Mouse (Mus musculus) v-Abl transformed pro-B cells (cell line): Measurements from ENCODE around the gene Cers3.

Source experiments
- in situ Hi-C, 2 experiments: fragments of 400-800 bp; cut with MboI; formaldehyde crosslinking; loops; one replicate each; pipeline ENCODE4 v1.15.1; 2025; ENCODE audit not compliant: unreplicated experiment in 2 of 2

Cers3 gene

GRCm38 (mm10) chr7:66839463-66840007 is 96.2 kb downstream of the Cers3 start, which contains the start of gene Adamts17:
TSS of gene Adamts17 (plus strand) at chr7:66839735.
- in situ Hi-C loops, result no loop called here

DNA sequence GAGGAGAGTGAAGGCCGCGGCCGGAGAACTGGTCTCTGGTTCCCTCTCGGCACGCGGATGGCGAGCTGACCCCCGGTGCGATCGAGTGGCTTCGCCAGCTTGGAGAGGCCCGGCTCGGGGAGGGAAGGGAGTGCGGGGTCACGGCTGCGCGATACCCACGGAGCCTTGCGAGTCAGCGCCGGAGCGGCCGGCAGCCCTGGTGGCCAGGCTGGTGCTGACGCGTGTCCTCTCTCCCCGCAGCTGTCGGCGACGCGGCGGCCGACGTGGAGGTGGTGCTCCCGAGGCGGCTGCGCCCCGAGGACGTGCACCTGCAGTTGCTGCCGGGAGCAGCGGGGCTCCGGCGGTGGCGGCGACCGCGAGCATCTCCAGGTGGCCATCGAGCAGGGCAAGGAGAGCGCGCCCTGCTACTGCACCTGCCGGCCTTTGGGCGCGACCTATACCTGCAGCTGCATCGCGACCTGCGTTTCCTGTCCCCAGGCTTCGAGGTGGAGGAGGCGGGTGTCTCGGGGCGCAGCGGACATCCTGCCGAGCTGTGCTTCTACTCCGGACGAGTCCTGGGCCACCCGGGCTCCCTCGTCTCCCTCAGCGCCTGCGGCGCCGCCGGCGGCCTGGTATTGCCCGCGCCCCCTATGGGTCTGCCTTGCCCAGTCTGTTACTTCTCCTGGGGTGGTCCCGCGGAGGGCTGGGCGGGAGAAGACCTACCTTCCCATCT is 96.9 kb downstream of the Cers3 start:
- in situ Hi-C loops, result no loop called here

- in situ Hi-C loops, result no loop called here
Observed at GRCm38 (mm10) chr7:66841165-66841564, 97.9 kb downstream of the Cers3 start.

DNA sequence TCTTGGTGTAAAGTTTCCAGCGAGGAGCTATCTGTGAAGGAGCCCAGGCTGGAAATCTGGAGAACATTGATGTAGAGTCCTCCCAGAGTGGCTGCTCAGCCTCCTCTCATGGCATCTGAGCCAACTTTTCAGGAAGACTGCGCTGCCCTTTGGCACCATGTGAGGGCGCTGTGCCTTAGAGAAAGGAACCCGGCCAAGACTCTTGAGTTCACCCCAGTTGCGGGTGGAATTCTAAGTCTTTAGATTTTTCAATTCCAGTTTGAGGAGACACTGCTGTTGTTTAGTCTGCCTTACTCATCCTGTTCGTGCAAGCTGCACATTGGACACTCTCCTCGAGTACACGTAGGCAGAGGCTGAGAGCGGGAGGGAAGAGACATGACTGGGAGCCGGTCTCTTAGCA is 98.7 kb downstream of the Cers3 start:
- in situ Hi-C loops, result no loop called here

GRCm38 (mm10) chr7:66843846-66844245 is 100.5 kb downstream of the Cers3 start:
- in situ Hi-C loops, result no loop called here

GRCm38 (mm10) chr7:66846582-66846981 is 103.3 kb downstream of the Cers3 start:
- in situ Hi-C loops, result no loop called here

- in situ Hi-C loops, result no loop called here
Observed at GRCm38 (mm10) chr7:66847299-66847698, 104.0 kb downstream of the Cers3 start.

- in situ Hi-C loops, result no loop called here
Observed at GRCm38 (mm10) chr7:66849316-66849715, 106.0 kb downstream of the Cers3 start.

DNA sequence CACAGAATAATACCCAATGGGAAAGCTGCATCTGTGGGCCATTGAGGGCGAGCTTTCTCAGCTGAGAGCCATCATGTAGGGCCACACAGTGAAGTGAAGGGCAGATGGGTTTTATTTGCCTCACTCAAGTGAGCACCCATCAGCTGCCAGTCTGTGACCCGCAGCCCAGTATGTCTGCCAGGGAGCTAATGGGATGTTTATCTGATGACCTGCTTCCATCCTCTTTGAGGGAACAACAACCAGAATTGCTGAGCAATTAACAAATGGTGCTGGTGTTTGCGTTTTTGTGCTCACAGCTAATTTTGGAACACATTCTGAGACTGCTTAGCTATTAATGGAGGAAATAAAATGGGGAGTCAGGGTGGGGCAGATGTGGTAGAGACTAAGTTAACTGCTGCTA is 108.9 kb downstream of the Cers3 start:
- in situ Hi-C loops, result no loop called here

DNA sequence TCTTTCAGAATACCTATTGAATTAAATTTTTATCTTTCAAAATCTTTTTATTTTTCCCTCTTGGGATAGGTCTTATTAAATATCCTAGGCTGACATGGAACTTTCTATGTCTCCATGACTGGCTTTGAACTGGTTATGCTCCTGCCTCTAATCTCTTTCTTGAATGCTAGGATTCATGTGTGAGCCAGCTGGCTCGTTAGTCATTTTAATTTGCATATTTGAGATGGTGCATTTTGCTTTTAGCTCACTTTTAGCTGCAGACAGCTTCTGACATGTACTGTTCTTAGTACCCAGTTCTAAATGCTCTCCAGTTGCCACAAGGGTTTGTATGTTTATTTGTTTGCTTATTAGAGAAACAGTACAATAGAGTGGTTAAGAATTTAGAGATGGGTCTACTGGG is 114.3 kb downstream of the Cers3 start:
- in situ Hi-C loops, result no loop called here

- in situ Hi-C loops, result no loop called here
Observed at GRCm38 (mm10) chr7:66858247-66859075, 115.2 kb downstream of the Cers3 start.

DNA sequence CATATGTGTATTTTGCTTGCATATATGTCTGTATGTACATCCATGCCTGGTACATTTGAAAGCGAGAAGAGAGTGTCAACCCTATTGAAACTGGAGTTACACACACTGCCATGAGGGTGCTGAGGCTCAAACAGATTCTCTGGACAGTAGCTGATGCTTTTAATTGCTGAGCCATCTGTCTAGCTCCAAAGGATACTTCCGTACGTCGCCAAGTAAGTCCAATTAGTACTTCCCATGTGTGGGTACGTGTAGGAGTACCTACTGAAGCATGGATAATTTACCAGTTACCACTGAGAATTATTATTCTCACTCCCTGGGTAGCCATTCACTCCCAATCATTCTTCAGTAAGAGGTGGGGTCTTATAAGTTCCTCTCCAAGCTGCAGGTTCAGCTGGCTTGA is 115.9 kb downstream of the Cers3 start:
- in situ Hi-C loops, result no loop called here

DNA sequence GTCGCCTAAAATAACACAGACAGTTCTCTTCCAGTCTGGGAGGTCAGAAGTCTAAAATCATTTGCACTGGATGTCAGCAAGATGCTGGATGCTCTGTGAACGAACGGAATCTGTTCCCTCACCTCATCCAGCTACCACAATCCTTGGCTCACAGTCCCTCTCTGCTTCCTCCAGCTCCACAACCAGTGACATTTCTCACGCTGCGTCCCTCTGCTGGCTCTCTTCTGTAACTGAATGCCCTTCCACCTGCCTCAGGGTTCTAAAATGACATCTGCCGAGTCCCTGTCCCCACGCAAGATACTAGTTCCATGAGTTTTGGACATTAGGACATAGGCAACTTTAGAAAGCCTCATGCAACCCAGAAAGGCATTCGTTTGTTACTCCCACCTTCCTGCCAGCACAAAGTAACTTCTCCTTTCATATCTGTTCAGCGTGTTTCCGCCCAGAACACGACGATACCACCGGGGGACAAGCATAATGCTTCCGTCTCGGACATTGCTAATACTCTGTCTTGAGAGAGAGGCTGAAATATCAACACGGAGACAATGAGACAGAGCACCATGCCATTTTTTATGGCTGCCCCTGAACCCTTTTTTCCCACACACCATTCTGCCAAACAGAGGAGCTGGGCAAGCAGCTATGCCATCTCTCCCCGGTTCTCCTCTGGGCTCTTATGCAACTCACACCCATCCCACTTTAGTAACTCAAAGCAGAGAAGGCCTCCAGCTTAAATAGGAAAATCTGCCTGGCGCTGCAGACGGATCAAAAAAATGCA is 123.8 kb downstream of the Cers3 start:
- in situ Hi-C loops, result no loop called here

GRCm38 (mm10) chr7:66867719-66868501 is 124.6 kb downstream of the Cers3 start:
- in situ Hi-C loops, result no loop called here

- in situ Hi-C loops, result no loop called here
Observed at GRCm38 (mm10) chr7:66871520-66871919, 128.2 kb downstream of the Cers3 start.

GRCm38 (mm10) chr7:66871940-66872511 is 128.7 kb downstream of the Cers3 start:
- in situ Hi-C loops, result no loop called here

GRCm38 (mm10) chr7:66873235-66873634 is 129.9 kb downstream of the Cers3 start:
- in situ Hi-C loops, result no loop called here
